Mouse (Mus musculus) E14TG2a.4 (cell line): Measurements from ENCODE around the gene Tmem136.
"Not testable (repeated sequence)": the region's sequence is repeated elsewhere in the genome, so short reads cannot be mapped to it uniquely, and the experiment has no call there.

Experiments
- H3K27me3 ChIP-seq: 2 replicates; pipeline ENCODE4 v1.6.1; 2014; ENCODE audit warnings: low read length, control low read depth; ENCODE audit not compliant: insufficient read depth
- H3K36me3 ChIP-seq: 2 replicates; pipeline ENCODE4 v1.6.1; 2014; ENCODE audit warnings: low read length, control low read depth; ENCODE audit not compliant: insufficient read depth
- H3K4me1 ChIP-seq: replicated peaks from 2 replicates; pipeline ENCODE4 v1.6.1; 2014; ENCODE audit warnings: low read depth, low read length, control low read depth
- H3K4me3 ChIP-seq: replicated peaks from 2 replicates; pipeline ENCODE4 v1.5.1; 2014; ENCODE audit warnings: mild to moderate bottlenecking, low read length
- H3K9me3 ChIP-seq: 2 replicates; pipeline ENCODE4 v1.6.1; 2014; ENCODE audit warnings: low read length, control low read depth
- CTCF ChIP-seq: conservative IDR thresholded peaks from 2 replicates; pipeline ENCODE4 v1.5.1; 2014; ENCODE audit warnings: low read length
- NANOG ChIP-seq: IDR thresholded peaks from 2 replicates; pipeline ENCODE4 v1.6.1; 2014; ENCODE audit warnings: borderline replicate concordance, low read length, mixed read lengths
- POU5F1 ChIP-seq: IDR thresholded peaks from 2 replicates; pipeline ENCODE4 v1.6.1; 2014; ENCODE audit warnings: low read length, borderline replicate concordance

The Tmem136 gene

GRCm38 (mm10) chr9:43141839-43142238, 25.5 kb upstream of the Tmem136 start:
- Histone ChIP-seq H3K9me3 (no peaks in the 10 kb centered on the region), H3K27me3 (peaks cover 38% of the 10 kb centered on the region), H3K36me3 (no peaks in the 10 kb centered on the region), H3K4me3 (no peak overlapping the region), H3K4me1 (peaks cover 10% of the 10 kb centered on the region)
- no peak for TF ChIP-seq NANOG
- peak; percentile 92 for TF ChIP-seq CTCF

DNA sequence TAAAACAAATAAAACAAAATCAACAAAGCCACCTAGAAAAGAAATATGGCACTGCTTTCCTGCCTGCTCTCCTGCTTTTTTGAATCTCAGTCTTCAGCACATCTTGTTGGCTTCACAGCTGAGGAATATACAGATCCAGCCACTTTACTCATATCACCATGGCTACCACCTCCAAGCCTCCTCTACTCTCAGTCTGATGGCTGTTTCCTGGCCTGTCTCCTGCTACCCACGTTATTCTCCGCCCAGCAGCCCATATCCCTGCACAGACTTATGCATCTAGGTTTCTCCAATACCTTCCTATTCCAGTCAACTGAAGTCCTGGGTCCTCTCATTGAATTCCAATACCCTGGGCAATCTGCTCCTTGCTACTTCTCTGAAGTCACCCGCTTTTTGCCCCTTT, 17.2 kb upstream of the Tmem136 start:
- Histone ChIP-seq H3K27me3 (peaks cover 10% of the 10 kb centered on the region; the same call in 1 of the 2 replicates), H3K9me3 (no peaks in the 10 kb centered on the region), H3K36me3 (no peaks in the 10 kb centered on the region), H3K4me1 (peaks cover 34% of the 10 kb centered on the region), H3K4me3 (no peak overlapping the region)
- TF ChIP-seq CTCF (no peak), NANOG (no peak), POU5F1 (no peak)

DNA sequence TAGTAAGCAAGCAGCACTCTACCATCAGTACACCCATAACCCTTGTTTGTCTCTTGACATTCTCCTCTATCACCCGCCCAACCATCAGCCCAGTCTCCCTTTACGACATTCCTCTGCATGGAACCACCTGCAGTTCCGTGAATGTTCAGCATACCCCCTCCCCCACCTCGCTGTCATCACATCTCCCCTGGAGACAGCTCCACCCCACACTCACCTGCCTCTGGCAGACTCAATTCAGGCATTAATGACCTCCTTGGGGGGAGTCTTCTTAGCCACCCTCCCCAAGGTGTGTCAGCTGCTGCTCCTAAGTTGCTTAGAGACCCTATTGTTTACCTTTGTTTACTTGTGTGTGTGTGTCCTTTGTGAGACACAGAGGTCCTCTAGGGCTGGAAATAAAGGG, 16.0 kb upstream of the Tmem136 start:
- TF ChIP-seq CTCF = no peak
- TF ChIP-seq POU5F1 = no peak
- no peak; the same call in 1 of the 2 replicates for TF ChIP-seq NANOG
- H3K4me1 ChIP-seq = peaks cover 40% of the 10 kb centered on the region
- H3K9me3 ChIP-seq = no peaks in the 10 kb centered on the region
- H3K27me3 ChIP-seq = peaks cover 6% of the 10 kb centered on the region; the same call in 1 of the 2 replicates
- no peaks in the 10 kb centered on the region for H3K36me3 ChIP-seq
- no peak overlapping the region for H3K4me3 ChIP-seq

DNA sequence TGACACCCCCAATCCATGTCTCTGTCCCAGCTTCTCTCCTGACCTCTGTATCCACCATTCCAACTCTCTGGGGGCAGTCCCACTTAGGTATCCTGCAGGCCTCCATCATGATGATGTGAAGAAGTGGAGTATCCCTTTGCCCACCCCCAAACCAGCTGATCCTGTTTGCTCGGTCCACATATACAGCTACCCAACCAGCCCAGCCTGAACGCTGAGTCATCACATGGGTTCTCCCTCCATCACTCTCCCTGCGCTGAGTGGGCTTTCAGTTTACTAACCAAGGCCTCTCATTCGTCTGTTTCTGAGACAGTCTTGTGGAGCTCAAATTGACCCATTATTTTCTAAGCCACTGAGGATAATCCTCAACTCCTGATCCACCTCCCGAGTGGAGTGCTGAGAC, 15.6 kb upstream of the Tmem136 start:
- Histone ChIP-seq H3K9me3 (no peaks in the 10 kb centered on the region), H3K4me3 (no peak overlapping the region), H3K4me1 (peaks cover 44% of the 10 kb centered on the region), H3K27me3 (peaks cover 6% of the 10 kb centered on the region; the same call in 1 of the 2 replicates), H3K36me3 (no peaks in the 10 kb centered on the region)
- TF ChIP-seq NANOG = no peak
- TF ChIP-seq POU5F1 = no peak
- TF ChIP-seq CTCF = no peak

DNA sequence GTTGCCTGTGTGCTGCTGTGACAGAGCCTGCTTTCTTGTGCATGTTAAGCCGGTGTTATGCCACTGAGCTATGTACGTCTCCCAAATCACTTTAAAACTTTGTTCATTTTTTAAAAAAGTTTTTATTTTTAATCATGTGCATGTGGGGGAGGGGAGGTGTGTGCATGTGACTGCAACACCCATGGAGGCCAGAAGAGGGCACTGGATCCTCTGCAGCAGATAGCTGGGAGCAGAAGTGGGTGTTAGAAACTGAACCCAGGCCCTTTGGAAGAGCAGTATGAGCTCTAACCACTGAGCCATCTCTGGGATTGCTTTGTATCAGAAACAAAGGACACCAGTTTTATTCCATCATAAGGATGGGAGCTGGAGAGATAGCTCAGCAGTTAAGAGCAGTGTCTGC, 14.3 kb upstream of the Tmem136 start:
- TF ChIP-seq CTCF (peak; percentile 52), NANOG (no peak)
- H3K4me1 ChIP-seq = peaks cover 44% of the 10 kb centered on the region
- H3K9me3 ChIP-seq = no peaks in the 10 kb centered on the region
- H3K36me3 ChIP-seq = no peaks in the 10 kb centered on the region
- no peak overlapping the region for H3K4me3 ChIP-seq
- H3K27me3 ChIP-seq = peaks cover 6% of the 10 kb centered on the region; the same call in 1 of the 2 replicates

GRCm38 (mm10) chr9:43127101-43127787, 10.9 kb upstream of the Tmem136 start:
- TF ChIP-seq CTCF (no peak), NANOG (no peak), POU5F1 (no peak)
- Histone ChIP-seq H3K4me3 (no peak overlapping the region), H3K27me3 (peaks cover 2% of the 10 kb centered on the region; the same call in 1 of the 2 replicates), H3K4me1 (peaks cover 34% of the 10 kb centered on the region), H3K36me3 (no peaks in the 10 kb centered on the region), H3K9me3 (no peaks in the 10 kb centered on the region)

DNA sequence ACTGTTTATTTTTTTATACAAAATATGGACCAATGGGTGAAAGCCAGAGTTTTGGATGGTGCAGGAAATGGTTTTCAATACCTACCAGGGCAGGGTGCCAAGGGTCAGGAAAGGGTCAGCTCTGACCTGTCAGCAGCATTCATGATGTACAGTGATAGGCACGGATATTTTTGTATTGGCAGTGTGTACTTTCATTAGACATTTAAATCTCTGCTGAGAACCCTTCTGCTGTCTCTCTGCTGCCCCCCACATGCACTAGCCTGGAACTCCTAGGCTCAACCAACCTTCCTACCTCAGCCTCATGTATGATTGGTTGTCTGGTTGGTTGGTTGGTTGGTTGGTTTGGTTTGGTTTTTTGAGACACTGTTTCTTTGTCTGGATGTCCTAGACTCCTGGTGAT, 6.0 kb upstream of the Tmem136 start:
- Histone ChIP-seq H3K4me1 (peaks cover 4% of the 10 kb centered on the region), H3K9me3 (no peaks in the 10 kb centered on the region), H3K36me3 (no peaks in the 10 kb centered on the region), H3K27me3 (peaks cover 5% of the 10 kb centered on the region; the same call in 1 of the 2 replicates), H3K4me3 (no peak overlapping the region)
- TF ChIP-seq POU5F1 (no peak), NANOG (no peak), CTCF (no peak; the same call in 1 of the 2 replicates)

DNA sequence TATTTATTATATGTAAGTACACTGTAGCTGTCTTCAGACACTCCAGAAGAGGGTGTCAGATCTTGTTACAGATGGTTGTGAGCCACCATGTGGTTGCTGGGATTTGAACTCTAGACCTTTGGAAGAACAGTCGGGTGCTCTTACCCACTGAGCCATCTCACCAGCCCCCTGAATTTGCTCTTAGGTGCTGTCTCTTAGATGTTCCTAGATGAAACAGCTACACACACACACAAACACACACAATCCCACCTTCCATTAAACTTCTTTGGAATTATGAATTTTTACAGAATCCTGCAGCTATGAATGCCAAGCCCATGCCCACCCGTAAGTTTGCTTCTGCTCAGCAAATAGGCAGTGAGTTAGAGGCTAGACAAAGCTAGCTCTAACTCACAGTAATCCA, 5.6 kb upstream of the Tmem136 start:
- not testable (repeated sequence) for H3K27me3 ChIP-seq, H3K4me1 ChIP-seq, H3K36me3 ChIP-seq, H3K9me3 ChIP-seq, H3K4me3 ChIP-seq

- Histone ChIP-seq H3K9me3 (no peaks in the 10 kb centered on the region), H3K4me3 (peak overlapping the region; percentile 94; the same call in 1 of the 2 replicates), H3K36me3 (peaks cover 3% of the 10 kb centered on the region; the same call in 1 of the 2 replicates), H3K27me3 (0 out of 2 replicates have a peak, but pooled peaks cover 2% of the 10 kb centered on the region), H3K4me1 (peaks cover 24% of the 10 kb centered on the region)
- no peak for TF ChIP-seq CTCF
- TF ChIP-seq NANOG = no peak
- no peak for TF ChIP-seq POU5F1
Observed at GRCm38 (mm10) chr9:43116997-43117336, 597 bp upstream of the Tmem136 start.
